Mouse (Mus musculus): Measurements from ENCODE around the gene Atp2c2.
A peak's percentile ranks its signal among the peaks of the same experiment; 100 is the strongest.

Gene Atp2c2

DNA sequence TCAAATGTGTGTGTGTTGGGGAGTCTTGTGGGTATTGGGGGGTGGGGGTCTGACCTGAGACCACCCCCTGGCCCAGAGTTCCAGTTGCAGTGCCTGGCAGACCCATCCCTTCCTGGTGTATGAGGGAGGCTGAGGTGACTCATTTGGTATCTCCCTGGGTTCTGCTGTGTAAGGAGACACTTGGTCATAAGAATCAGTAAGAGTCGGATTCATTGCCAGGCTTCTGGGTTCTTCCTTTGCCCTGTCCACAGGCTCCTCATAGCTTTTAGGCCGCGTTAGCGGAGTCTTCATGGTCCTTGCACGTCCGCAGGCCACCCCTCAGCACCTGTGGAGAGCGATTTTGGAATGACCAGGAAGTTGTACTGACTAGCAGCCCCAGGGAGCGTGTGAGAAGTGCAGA is 8.7 kb downstream of the Atp2c2 start:
- DNase-seq = no peak

DNA sequence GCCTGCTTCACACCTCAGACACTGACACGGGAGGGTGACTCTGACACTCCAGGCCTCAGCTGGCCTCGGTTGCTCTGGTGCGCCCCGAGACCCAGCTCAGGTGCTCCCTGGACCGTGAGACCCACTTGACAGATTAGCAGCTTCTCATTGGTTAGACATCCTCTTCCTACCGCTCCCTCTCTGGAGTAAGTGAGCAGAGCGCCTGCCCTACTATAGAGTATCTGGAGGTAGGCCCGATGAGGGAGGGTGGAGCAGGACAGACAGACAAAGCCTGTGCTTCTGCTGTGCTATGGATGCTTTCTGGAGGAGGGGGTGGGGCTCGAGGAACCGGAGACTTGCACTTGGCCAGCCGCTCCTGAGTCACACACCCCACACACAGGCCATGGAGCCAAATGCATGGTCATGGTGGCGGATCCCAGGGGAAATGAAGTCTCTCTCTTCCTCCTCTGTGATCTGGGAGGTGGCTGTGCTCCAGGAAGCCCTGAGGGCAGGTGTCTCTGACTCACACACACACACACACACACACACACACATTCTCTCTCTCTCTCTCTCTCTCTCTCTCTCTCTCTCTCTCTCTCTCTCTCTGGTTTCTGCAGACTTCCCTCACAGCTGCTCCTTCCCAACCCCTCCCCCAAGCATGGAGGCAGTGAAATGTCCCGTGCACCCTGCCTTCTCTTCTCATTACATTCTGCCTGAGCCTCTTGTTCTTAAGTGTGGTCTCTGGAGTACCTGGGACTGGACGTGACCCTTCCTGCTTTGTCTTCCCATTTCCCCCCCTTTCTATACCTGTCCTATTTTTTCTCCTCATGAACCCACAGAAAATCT is 9.3 kb downstream of the Atp2c2 start:
- DNase-seq = no peak

DNA sequence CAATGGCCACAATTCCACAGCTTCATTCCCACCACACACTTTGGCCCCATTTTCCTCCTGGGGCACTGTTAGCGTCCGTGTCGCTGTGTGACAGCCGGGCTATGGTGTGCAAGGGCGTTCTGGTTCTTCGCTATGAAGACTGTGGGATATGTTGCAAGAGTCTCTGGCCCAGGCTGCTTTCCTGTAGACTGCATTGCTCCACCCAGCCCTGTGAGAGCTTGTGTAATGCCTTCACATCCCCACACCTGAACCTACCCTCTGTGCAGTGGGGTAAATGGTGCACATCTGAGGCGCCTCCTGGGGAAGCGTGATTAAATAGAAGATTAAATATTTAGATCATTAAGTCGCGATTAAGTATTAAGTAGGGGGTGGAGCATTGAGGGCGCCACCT is 9.9 kb downstream of the Atp2c2 start:
- DNase-seq = no peak

DNA sequence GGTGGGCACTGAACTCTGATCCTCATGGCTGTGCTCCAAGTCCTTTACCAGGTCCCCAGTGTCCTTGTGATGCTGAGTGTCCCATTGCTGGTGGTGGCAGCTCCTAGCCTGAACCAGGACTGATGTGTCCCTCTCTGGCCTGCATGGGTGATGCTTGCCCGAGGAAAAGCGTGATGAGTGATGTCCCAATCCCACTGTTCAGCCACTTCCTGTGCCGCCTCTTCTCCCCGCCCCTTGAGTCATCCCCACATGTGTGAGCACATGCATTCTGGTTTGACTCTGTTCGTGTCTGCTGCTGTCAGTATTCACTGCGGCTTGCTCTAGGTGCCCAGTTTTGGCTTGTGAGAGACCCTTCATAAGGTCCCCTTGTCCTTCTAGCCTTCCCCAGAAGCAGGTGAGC is 12.4 kb downstream of the Atp2c2 start:
- DNase-seq = no peak

DNA sequence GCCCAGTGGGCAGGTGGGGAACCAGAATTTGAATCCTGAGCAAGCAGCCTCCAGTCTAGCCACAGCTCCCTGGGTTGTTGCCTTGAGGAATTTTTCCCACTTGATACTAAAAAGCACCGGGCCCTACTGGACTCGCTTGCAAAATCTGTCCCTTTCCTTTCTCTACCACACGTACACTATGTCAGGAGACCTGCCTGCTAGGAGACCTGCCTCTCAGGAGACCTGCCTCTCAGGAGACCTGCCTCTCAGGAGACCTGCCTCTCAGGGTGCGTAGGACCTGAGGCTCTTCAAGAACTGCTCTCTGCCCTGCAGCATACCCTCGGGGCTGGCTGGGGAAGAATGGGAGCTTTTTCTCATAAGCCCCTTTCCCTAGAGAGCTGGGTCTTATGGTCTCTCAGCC is 13.6 kb downstream of the Atp2c2 start:
- DNase-seq = no peak

DNA sequence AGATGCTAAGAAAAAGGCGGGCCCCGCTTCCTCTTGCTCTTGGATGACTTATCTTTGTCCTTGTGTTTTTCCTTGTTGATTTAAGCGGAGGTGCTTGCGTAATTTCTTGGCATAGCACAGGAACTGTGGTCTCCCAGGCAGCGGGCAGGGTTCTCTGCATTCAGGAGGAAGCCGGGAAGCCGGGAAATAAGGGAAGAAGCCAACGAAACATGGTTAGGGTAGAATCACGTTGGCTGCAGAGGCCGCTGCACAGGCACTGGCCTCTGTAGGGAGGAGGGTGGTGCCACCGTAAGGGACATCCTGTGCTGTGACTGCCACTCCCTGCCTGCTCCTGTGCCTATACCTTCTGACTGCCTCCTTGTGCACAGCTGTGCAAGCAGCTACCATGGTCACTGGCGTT is 15.4 kb downstream of the Atp2c2 start:
- no peak for DNase-seq

DNA sequence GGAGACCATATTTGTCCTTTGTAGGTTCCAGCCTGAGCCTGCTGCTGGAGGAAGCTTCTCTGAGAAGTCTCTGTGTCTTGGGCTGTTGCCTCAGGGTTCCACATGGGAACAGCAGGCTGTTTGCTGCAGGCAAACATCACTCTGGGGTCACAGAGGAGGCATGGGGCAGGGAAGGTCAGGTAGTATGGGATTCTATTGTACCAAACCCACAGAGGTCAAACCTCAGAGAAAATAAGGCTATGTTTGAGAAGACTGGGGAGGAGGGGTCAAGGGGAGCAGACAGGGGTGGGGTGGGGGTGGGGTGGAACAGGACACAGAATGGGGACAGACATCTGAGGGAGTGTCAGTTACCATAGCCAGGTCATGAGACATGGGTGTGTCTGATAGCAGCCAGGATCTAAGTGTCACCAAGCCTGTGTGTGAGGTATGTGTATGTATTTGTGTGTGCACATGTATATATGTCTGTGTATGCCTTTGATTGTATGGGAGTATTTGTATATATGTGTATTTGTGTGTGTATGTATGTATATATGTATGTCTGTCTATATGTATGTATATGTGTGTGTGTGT is 17.0 kb downstream of the Atp2c2 start:
- DNase-seq = no peak

DNA sequence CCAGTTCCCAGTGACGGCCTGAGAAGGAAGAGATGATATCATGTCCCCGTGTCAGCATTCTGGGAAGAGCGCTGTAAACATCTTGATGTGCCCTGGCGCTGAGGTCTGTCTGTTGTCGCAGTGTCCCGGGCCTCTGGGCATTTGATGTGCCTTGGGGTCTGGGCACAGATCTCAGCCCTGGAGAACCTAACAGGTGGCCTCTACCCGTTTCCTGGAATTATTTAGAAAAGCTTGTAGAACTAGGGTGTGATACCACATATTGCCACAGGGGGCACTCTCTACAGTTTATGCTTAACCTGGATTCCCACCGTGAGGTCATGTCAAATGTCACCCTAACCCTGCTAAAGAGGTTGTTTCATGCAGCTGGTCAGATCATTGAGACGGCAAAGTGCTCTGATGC is 18.0 kb downstream of the Atp2c2 start:
- peak in 1 of 2 experiments; percentile 9 for DNase-seq

DNA sequence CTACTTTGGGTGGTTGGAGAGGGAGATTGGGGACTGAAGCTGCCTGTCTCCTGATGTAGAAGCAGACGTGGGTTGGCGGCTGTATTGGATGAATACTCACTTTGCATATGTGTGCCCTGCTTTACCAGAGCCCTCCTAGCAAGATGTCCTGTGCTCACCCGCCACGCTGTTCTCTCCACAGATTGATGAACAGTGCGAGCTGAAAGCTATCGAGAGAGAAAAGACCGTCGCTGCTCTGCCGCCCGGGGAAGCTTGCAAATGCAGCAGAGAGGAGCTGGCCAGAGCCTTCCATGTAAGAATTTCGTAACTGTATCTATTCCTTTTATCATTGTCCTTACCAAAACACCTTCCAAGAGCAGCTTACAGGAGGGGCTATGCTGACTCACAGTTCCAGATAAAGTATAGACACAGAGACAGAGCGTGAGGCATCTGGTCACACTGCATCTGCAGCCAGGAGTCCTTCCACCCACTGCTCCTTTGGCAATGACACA is 19.2 kb downstream of the Atp2c2 start:
- no peak for DNase-seq

DNA sequence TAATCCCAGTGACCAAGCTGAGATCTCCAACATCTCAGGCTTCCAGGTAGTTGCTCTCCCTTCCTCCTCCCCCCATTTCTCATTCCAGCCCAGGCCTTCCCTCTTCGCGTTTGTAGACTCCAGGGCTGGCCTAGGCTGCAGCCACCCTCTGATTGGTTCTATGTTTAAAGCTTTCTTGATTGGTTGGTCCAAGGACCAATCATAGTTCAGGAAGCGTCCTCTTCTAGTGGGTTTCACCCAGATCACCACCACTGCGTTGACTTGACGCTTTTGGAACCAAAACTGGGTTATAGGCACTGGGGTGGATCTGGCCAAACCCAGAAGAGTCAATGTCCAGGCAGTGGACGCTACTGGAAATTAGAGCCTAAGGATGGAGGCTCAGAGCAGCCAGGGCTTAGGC is 22.5 kb downstream of the Atp2c2 start:
- DNase-seq = no peak

DNA sequence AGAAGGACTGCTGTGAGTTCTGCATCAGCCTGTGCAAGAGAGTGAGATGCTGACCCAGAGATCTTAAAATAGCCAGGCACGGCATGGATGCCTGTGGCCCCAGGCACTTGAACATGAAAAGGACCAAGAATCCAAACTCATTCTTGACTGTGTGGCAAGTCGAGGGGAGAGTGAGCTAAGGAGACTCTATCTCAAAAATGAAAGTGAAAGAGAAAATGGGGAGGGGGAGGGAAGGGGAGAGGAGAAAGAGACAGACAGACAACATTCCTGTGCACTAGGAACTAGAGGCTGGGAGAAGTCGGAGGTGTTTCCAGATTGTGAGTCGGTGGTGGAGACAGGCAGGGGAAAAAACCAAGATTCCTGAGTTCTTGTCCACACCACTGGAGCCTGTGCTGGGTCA is 23.9 kb downstream of the Atp2c2 start:
- DNase-seq = no peak

DNA sequence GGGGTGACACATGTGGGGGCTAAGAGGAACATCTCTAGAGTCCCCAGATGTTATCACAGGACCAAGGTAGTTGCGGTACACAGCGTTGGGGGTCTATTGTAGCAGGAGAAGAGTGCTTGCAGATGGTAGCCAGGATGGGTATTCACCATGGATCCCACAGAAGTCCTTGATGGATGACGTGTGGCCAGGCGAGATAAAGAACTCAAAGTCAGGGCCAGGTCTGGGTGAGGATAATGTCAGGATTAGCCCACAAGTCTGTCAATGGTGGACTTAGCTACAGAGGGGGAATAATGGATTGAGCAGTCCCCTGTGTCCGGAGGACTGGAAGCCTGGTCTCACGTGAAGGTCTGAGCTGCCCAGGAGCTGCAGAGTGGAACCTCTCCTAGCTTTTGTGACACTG is 24.8 kb downstream of the Atp2c2 start:
- DNase-seq = no peak

DNA sequence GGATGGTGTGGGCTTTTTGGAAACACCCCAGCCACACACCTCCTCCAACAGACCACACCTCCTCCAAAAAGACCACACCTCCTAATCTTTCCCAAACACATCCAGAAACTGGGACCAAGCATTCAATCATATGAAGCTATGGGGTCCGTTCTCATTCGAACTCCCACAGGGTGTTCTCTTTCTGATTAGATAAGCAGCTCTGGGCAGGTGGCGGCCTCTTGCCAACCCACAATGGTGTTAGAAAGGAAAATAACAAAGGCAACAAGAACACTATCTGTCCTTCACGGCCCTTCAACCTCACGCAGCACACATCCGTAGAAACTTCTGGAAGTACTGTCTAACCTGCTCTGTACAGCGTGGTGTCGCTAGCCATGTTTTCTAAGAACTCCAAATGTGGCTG is 27.3 kb downstream of the Atp2c2 start:
- no peak for DNase-seq

DNA sequence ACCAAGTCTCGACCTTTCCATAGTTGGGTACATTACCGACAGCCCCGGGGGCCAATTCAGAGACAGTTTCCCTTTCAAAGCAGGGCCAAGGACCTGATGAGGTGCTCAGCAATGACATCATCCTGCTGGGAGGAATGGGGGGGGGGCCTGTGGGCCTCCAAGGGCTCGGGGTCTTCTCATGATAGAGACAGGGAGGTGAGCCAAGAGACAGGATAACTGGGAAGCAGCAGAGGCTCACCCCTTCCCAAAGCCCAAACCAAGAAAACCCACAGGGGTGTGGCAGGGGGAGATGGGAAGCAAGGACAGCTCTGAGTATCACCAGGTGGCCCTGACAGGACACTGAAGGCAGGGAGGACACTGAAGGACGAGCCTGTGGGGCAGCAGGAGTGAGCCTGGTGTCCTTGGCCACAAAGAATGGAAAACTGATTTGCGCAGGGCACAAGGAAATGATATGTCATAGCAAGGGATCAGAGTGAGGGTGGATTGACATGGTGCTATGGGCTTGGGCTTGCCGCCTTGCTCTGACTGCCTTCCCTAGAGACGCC is 28.6 kb downstream of the Atp2c2 start:
- no peak for DNase-seq

DNA sequence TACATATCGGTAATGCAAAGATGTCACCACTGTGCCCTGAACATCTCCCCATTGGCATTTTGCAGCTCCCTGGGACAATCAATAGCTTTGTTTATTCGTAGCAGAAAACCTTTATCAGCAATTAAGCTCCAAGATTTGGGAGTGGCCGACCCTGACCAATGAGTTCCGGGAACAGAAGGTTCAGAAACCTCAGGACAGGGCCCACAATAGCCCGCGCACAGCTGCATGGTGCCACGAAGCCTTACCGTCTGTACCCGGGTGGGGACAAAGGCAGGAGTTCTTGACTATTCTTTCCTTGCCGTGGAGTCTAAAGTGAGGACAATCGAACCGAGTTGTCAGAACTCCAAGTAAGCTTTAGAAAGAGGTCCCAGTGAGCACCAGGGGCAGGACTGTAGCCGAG is 32.3 kb downstream of the Atp2c2 start:
- no peak for DNase-seq

DNA sequence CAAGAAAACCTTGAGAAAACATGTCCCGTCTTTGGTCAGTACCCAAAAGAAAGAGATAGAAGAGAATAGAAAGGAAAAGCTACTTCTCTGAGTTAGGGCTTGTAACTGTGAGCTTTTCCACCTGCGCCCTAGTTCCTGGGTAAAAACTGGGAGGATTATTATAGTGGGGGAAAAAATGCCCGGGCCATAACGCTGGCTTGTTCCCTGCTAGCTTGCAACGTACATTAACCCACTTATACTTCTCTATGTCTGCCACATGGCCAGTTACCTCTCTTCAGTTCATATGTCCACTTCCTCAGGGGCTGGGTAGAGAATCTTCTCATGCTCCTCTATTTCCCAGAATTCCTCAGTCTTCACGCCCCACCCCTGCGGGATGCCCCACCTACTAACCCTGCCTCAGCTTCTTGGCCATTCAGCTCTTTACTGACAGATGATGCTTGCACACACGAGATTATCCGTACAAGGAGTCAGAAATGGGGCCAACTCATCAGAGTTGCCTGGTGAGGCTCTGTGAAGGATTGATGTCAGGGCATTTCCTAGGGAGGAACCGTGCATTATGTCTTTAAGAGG is 36.6 kb downstream of the Atp2c2 start:
- DNase-seq = no peak

DNA sequence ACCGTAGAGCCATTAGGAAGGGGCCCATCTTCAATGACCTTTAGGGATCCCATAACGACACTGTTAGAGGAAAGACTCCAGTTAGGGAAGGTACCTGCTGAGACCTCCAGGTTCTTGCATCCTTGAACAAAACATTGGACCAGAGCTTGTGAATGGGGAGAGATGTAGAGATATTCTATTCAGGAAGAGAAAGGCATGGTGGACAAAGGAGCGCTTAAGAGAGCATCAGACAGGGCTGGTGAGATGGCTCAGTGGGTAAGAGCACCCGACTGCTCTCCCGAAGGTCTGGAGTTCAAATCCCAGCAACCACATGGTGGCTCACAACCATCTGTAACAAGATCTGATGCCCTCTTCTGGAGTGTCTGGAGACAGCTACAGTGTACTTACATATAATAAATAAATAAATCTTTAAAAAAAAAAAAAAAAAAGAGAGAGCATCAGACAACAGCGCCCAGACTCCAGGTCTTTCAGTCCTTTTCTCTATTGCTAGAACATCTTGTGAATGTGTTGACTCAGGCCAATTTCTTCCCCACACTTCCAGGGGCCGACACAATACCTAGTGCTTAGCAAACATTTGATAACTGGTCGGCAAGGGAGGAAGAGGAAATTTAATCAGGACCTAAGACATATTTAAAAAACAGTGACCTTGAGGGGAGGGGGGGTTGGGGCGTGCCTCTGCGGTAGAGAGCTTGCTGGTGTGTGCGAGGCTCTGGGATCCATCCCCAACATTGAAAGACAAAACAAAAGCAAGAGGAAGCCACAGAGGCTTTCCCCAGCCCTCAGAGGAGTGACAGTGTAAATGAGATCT is 37.5 kb downstream of the Atp2c2 start:
- DNase-seq = no peak

DNA sequence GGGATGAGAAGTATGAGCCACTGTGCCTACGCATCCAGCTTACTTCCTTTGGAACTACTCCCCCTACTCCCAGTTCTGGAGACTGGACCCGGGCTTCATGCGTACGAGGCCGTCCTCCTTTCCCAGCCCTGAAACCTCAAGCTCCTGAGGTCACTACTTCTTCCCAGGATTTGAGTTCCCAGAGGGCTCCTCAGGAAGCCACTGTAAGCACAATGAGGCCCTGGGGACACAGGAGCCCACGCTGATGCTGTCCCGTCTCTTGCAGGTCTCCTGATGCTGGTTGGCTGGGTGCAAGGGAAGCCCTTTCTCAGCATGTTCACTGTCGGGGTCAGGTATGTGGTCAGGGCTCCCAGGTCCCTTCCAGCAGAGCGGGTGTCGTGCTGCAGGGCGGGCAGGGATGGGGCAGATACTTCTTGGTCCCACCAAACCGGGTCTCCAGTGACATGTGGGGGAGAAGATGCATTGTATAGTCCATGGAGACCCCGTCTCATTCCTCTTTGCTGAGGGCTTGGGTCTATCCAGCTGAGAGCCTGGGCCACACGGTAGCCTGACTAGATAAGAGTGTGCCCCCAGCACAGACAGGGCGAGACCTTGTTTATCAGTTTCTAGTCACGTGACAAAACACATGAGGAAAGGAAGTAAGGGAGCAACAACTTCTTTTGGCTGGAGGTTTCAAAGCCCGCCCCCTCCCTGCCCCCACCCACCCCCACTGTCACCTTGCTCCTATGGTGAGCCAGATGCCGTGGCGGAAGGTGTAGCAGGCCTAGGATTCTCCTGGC is 38.5 kb downstream of the Atp2c2 start:
- no peak for DNase-seq

DNA sequence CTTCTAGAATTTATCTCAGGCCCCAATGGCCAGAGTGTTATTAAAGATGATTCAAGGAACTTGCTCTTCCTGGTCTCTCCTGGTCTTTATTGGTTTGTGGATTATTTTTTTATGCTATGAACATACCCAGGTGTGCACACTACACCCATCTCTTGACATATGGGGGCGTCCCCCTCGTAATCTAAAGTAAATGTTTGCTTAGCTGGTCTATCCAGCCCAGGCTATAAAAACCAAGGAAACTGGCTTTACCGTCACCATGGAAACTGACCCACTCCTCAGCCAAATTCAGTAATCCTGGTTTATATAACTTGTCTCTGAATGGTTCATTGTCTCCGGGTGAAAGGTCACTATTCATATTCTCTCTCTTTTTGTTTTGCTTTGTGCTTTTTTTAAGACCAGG is 40.8 kb downstream of the Atp2c2 start:
- no peak for DNase-seq

DNA sequence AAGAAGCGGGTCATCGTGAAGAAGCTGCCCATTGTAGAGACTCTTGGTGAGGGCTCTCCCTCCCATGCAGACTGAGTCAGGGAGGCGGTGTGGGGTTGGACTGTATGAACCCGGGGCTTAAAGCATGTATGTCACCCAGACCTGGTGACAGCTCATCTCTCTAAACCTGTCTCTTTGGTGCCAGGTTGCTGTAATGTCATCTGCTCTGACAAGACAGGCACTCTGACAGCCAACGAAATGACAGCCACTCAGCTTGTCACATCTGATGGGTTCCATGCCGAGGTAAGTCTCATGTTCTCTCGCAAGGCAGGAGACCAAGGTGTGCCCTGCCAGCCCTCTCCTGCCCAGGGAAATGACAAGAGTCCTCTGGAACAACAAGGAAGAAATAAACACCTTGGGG is 42.6 kb downstream of the Atp2c2 start:
- DNase-seq = no peak

DNA sequence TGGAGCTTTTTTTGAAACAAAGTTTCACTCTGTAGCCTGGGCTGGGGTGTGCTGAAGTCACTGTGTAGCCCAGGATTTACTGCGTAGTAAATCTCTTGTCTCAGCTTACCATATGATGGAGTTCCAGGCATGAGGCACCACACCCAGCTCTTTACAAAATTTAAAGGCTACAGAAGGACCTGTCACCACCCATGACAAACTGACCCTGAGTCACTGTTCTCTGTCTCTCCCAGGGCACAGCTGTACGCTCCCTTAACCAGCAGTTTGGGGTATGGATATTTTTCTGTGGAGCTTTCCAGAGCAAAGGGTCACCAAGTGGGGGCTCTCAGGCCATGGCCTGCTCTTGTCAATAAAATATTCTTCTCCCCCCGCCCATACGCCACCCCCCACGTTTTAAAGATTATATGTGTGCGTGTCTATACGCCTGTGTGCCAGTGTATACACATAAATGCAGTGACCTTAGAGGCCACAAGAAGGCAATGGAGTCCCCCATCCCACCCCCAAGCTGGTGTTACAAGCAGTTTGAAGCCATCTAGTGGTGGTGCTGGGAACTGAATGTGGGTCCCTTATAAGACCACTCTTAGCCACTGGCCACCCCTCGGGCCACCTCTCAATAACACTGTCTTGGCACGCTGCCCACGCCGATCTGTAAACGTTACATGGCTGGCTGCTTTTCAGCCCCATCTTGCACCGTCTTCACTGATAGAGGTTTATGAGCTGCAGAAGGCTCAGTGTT is 43.6 kb downstream of the Atp2c2 start:
- peak in 1 of 2 experiments; percentile 9 for DNase-seq

DNA sequence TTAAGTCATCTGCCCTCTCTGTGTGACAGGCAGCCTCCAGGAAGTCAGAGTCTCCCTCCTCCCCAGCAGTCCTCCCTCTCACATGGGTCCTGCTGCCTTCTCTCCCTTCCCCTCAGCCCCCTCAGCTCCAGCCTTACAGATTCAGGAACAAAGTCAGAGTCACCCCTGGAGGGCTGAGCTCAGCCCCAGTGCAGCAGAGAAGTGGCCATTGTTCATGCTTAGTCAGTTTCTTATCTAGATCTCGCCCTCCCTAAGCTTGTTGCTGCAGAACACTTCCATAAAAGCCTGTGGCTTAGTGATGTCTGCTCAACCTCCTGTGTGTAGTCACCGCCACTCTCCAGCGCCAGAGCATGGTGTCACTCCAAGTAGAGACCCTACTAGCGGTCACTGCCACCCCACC is 44.8 kb downstream of the Atp2c2 start:
- DNase-seq = no peak
